Mouse (Mus musculus) stomach, embryonic 15.5 days (tissue): ENCODE data around the gene Tmem182. TPM values are rescaled to one million over a fixed set of nuclear protein-coding genes. Genes with fewer than 3 reads are reported as not detected.

ENCODE experiments used
- ATAC-seq: fragments of 200-750 bp; cut with Nextera tagmentation; 2 replicates; pipeline ENCODE4 v1.8.0; 2017; ENCODE audit warnings: low read depth, moderate number of reproducible peaks, moderate TSS enrichment; ENCODE audit not compliant: insufficient read depth, low FRiP score
- H3K27ac ChIP-seq: fragments of 300-500 bp; sonication (generic); 2 replicates; pipeline ENCODE4 v1.5.1; 2015; ENCODE audit warnings: mild to moderate bottlenecking, inconsistent platforms
- H3K27me3 ChIP-seq: fragments of 300-500 bp; sonication (generic); replicated peaks from 2 replicates; pipeline ENCODE4 v1.6.1; 2015; ENCODE audit warnings: inconsistent platforms
- H3K36me3 ChIP-seq: fragments of 300-500 bp; sonication (generic); 2 replicates; pipeline ENCODE4 v1.6.1; 2015; ENCODE audit warnings: inconsistent platforms
- H3K4me1 ChIP-seq: fragments of 300-500 bp; sonication (generic); 2 replicates; pipeline ENCODE4 v1.6.1; 2015; ENCODE audit warnings: inconsistent platforms
- H3K4me2 ChIP-seq: fragments of 300-500 bp; sonication (generic); 2 replicates; pipeline ENCODE4 v1.6.1; 2015; ENCODE audit warnings: mild to moderate bottlenecking, inconsistent platforms
- H3K4me3 ChIP-seq: fragments of 300-500 bp; sonication (generic); replicated peaks from 2 replicates; pipeline ENCODE4 v1.5.1; 2015; ENCODE audit warnings: inconsistent platforms
- H3K9ac ChIP-seq: fragments of 300-500 bp; sonication (generic); 2 replicates; pipeline ENCODE4 v1.6.1; 2015; ENCODE audit warnings: inconsistent platforms
- H3K9me3 ChIP-seq: fragments of 300-500 bp; sonication (generic); 2 replicates; pipeline ENCODE4 v1.6.1; 2016; ENCODE audit warnings: inconsistent platforms
- WGBS: fragments of 180-500 bp; shearing (Covaris S2); methylation state at CpG from one replicate; pipeline ENCODE4 v1.1.7; 2015; 5-methylcytosine and 5-hydroxymethylcytosine counted together
- polyA plus RNA-seq: library from polyadenylated mRNA; unstranded; fragments of >200 nt; fragmentation: Nextera tagmentation; extraction: Ambion mirVana; gene quantifications from 2 replicates; pipeline ENCODE4 v1.2.1, GENCODE M21; 2015

The Tmem182 gene
- polyA plus RNA-seq, 1 experiment from 2014 or later: 0.18 TPM

DNA sequence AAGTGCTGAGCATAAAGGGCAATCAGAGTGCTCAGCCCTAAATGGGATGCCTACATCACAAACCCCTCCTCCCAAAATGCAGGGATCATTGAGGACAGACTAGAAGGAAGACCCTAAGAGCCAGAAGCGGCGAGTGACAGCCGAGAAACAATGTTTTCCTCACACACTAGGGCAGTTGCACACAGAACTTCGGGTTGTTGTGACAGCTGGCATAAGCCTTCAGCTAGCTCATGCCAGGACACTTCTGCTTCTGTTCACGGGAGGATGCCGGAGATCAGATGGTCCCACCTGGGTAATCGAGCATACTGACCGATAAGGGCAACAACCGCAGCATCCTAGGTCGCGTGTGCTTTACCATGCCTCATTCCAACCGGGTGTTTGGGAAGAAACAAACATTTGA lies 1.3 kb upstream of the Tmem182 start:
- Histone ChIP-seq H3K4me2 (no peak overlapping the region), H3K27me3 (no peaks in the 10 kb centered on the region), H3K9me3 (no peaks in the 10 kb centered on the region), H3K9ac (no peak overlapping the region), H3K4me3 (no peak overlapping the region), H3K27ac (no peak overlapping the region), H3K36me3 (no peaks in the 10 kb centered on the region), H3K4me1 (no peaks in the 10 kb centered on the region)
- ATAC-seq: no peak
- 93% methylated on average over 12 of the region's 12 CpGs for WGBS

DNA sequence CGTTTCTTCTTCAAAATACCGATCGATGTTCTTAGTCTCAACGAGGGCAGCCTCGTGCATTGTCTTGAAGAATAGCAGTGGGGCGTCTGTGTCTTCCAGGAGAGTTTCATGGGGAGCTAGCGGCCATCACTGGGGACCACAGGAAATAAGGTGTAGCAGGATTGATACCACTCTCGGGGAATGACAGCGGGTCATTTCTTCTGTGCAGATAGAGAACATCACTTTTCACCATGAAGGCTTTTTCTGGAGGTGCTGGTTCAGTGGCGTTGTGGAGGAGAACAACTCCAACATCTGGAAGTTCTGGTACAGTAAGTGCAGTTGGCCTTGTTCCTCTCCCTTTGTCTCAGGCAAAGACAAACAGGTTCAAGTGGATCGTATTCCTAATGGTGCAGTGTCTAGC lies 490 bp downstream of the Tmem182 start:
- Histone ChIP-seq H3K9ac (no peak overlapping the region), H3K9me3 (no peaks in the 10 kb centered on the region), H3K4me2 (no peak overlapping the region), H3K4me3 (no peak overlapping the region), H3K4me1 (no peaks in the 10 kb centered on the region), H3K36me3 (no peaks in the 10 kb centered on the region), H3K27ac (no peak overlapping the region), H3K27me3 (no peaks in the 10 kb centered on the region)
- ATAC-seq: no peak
- 91% methylated on average over 11 of the region's 11 CpGs for WGBS

DNA sequence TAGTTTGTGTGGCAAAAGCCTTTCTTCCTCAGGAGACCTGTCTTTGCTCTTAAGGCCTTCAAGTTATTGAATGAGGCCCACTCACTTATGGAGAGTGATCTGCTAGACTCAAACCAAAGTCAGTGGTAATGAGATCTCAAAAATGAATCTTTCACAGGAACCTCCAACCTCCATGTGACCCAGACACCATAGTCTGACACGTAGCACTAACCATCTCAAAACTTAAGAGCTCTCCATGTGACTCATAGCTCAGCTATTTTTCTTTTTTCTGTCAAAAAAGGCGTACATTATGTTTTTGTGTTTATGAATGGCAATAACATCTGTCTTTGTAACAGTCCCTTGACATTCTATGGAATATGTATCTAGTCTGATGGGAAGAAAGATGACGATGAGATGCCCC lies 3.2 kb downstream of the Tmem182 start:
- no peak for ATAC-seq
- Histone ChIP-seq H3K36me3 (no peaks in the 10 kb centered on the region), H3K27ac (no peak overlapping the region), H3K4me1 (no peaks in the 10 kb centered on the region), H3K9me3 (no peaks in the 10 kb centered on the region), H3K27me3 (no peaks in the 10 kb centered on the region), H3K4me2 (no peak overlapping the region), H3K9ac (no peak overlapping the region), H3K4me3 (no peak overlapping the region)
- WGBS: 76% methylated on average over 3 of the region's 3 CpGs

DNA sequence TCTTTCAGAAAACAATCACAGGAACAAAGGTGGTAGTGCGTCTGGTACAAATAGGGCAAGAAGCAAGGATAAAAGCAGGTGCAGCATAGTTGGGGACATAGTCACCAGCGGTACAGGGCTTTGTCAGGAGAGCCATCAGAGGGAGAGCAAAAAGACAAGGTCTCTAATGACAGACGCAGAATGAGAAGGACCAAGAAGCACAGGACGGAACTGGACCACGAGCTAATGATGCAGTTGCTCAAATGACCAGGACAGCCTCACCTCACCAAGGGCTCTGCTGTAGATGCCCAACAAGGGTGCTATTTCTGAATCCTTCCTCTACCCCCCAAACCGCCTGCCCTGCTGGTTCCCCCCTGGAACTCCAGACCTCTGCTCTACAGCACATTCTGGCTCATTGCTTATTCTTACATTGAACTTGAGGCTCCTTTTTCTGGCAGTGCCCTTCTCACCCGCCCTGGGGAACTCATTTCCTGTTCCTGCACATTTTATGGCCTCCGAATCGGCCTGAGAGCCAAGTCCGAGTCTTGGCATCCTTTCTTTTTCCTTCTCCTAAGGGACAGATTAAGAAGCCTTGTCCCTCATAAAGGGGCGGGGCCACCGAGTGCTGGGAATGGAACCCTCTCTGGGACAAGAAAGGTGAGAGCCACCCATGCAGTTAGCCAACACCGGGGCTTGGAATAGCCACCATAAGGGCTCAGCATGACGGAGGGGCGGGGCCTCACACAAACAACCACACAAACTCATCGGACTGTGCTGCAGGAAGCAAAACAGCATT lies 9.9 kb downstream of the Tmem182 start:
- Histone ChIP-seq H3K9me3 (no peaks in the 10 kb centered on the region), H3K4me1 (no peaks in the 10 kb centered on the region), H3K36me3 (no peaks in the 10 kb centered on the region), H3K4me3 (no peak overlapping the region), H3K27ac (no peak overlapping the region), H3K4me2 (no peak overlapping the region), H3K9ac (no peak overlapping the region), H3K27me3 (no peaks in the 10 kb centered on the region)
- 60% methylated on average over 16 of the region's 16 CpGs for WGBS
- no peak for ATAC-seq

DNA sequence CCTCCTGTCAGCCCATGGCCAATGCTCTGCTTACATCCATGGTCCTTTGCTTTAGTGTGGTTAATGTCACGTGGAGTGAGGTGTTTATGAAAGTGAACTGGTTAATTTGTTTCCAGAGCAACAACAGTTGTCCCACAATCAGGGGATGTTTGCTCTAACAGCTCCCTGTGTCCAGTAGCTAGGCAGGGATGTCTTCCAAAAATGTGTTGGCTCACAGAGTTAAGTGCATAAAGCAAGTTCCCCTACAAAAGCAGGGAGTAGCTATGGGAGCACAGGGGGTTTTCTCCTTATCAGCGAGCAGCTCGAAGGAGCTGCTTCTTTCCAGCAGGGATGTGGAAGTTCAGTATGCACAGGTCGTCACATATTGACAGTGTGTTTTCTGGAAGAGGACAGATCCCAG lies 19.1 kb downstream of the Tmem182 start:
- WGBS: 55% methylated on average over 4 of the region's 4 CpGs
- Histone ChIP-seq H3K4me2 (no peak overlapping the region), H3K27ac (no peak overlapping the region), H3K27me3 (no peaks in the 10 kb centered on the region), H3K4me3 (no peak overlapping the region), H3K9ac (no peak overlapping the region), H3K4me1 (no peaks in the 10 kb centered on the region), H3K9me3 (no peaks in the 10 kb centered on the region), H3K36me3 (no peaks in the 10 kb centered on the region)
- no peak for ATAC-seq

DNA sequence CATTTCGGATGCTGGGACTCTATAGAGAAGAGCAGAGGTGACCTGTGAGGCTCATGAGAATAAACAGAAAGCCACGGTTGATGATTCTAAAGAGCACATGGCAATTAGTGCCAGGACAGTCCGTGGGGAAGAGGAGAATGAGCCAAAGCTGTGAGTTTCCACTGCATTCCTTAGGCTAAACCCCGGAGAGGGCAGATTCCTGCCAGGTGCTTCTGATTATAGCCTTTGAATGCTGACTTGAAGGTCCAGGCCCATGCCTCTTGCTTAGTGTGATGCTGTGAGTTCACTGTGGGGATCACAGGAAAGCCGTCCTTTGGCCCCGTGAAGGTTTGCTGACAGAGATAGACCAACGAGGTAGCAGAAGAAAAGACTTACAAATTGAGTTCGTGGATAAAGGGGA lies 19.5 kb downstream of the Tmem182 start:
- no peak for ATAC-seq
- Histone ChIP-seq H3K9ac (no peak overlapping the region), H3K4me2 (no peak overlapping the region), H3K27me3 (no peaks in the 10 kb centered on the region), H3K9me3 (no peaks in the 10 kb centered on the region), H3K4me3 (no peak overlapping the region), H3K4me1 (no peaks in the 10 kb centered on the region), H3K36me3 (no peaks in the 10 kb centered on the region), H3K27ac (no peak overlapping the region)
- WGBS: 57% methylated on average over 8 of the region's 8 CpGs

DNA sequence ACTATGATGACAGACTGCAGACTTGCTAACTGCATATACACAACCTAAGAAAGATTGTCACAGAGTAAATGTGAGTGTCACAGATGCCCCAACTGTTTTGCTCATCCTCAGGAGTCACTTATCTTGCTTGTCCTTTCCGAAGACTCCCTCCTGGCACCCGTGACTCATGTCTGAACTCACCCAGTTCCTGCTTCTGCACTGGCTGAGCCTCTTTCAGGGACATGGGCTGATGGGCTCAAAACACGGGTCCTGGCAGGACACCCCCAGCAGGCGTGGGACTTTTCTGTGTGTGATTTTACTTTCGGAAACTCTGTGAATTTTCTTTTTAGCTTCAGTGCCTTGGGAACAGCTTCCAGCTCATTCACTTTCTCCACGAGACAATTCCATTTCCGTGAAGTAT lies 20.4 kb downstream of the Tmem182 start:
- no peak overlapping the region for H3K9ac ChIP-seq
- WGBS: 76% methylated on average over 7 of the region's 7 CpGs
- no peak overlapping the region for H3K4me2 ChIP-seq
- no peaks in the 10 kb centered on the region for H3K36me3 ChIP-seq
- H3K27me3 ChIP-seq: no peaks in the 10 kb centered on the region
- no peaks in the 10 kb centered on the region for H3K4me1 ChIP-seq
- H3K4me3 ChIP-seq: no peak overlapping the region
- no peaks in the 10 kb centered on the region for H3K9me3 ChIP-seq
- H3K27ac ChIP-seq: no peak overlapping the region
- ATAC-seq: no peak

DNA sequence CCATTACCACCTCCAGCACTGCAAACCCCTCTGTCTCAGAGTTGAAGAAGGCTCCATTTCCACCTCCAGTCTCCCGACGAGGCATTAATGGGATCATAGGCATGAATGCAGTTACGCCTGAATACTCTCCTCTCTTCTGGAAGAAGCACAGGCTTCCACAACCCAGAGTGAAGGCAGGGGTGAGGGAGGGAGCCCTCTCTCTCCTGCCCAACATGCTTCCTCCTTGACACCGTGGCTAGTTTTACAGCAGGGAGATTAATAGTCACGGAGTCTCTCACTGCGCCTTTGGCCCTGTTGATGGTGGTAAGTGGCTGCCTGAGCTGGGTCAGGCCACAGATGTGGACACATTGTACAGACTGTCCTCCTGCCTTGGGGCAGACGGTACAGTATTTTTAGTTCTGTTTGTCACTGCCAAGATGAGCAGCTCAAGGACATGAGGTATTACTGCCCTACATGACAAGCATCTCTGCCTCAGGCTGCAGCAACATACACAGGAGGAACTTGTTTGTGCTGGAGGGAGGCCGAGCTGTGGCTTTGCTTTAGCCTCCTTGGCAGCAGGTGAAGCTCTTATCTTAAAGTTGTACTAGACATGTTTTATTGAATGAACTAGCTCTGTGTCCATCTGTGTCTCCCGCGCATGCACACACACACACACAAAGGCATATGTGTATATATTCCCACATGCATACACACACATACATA lies 24.0 kb downstream of the Tmem182 start:
- H3K4me2 ChIP-seq: no peak overlapping the region
- WGBS: 63% methylated on average over 10 of the region's 10 CpGs
- H3K36me3 ChIP-seq: no peaks in the 10 kb centered on the region
- no peak overlapping the region for H3K4me3 ChIP-seq
- no peak overlapping the region for H3K9ac ChIP-seq
- no peaks in the 10 kb centered on the region for H3K9me3 ChIP-seq
- ATAC-seq: no peak
- H3K4me1 ChIP-seq: no peaks in the 10 kb centered on the region
- no peak overlapping the region for H3K27ac ChIP-seq
- H3K27me3 ChIP-seq: no peaks in the 10 kb centered on the region

DNA sequence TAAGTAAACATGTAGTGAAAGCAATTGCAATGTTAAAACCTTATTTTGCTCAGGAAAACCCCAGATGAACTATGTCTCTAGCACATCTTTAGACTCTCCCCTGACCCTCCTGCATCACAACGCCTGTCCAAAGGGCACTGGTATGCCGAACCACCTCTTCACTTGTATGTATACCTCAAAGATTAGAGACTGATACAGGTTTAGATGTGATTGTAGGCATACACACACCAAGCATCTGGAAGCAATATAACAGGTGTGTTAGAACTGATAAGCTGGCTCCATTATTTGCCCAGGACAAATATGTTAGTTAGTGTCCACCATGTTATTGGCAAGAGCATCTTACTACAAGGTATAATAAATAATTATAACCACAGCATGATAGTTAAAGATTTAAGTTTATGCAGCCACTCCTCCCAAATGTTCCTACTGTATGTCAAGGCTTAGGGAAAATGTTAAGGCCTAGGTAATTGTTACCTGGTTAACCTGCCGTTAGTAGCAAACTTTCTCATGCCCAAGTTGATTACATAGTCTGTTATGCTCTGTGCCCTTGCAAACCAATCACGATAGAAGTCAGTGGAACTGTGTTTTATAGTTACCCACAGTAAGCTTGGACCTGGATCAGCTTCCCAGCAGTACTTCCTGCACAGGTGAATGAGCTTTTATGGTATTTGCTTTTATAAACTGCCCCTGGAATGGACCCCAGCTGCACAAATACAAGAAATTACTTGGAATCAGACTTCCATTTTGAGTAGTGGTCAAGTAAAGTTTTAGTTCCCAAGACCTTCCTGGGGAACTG lies 25.5 kb downstream of the Tmem182 start:
- Histone ChIP-seq H3K4me3 (no peak overlapping the region), H3K9me3 (no peaks in the 10 kb centered on the region), H3K4me1 (no peaks in the 10 kb centered on the region), H3K27me3 (no peaks in the 10 kb centered on the region), H3K27ac (no peak overlapping the region), H3K4me2 (no peak overlapping the region), H3K9ac (no peak overlapping the region), H3K36me3 (no peaks in the 10 kb centered on the region)
- WGBS: 77% methylated on average over 4 of the region's 4 CpGs
- no peak for ATAC-seq

DNA sequence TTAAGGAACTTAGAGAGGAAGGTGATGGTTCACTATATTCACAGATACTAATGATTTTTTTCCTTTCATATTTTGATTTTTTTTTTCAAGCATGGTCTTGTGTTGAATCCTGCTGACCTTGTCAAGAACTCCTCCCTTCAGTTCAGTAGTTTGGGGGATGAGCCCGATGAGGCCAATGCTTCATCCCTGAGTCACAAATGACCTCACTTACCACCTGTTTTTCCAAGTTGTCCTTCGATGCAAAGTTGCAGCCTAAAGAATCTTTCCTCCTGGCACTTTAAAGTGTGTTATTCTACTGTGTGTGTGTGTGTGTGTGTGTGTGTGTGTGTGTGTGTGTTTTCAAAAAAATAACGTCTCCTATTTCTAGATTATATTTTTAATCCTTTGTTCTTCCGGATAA lies 30.1 kb downstream of the Tmem182 start:
- ATAC-seq: no peak
- Histone ChIP-seq H3K9me3 (no peaks in the 10 kb centered on the region), H3K36me3 (no peaks in the 10 kb centered on the region), H3K4me3 (no peak overlapping the region), H3K9ac (no peak overlapping the region), H3K27me3 (no peaks in the 10 kb centered on the region), H3K4me2 (no peak overlapping the region), H3K4me1 (no peaks in the 10 kb centered on the region), H3K27ac (no peak overlapping the region)
- WGBS: 67% methylated on average over 4 of the region's 4 CpGs

DNA sequence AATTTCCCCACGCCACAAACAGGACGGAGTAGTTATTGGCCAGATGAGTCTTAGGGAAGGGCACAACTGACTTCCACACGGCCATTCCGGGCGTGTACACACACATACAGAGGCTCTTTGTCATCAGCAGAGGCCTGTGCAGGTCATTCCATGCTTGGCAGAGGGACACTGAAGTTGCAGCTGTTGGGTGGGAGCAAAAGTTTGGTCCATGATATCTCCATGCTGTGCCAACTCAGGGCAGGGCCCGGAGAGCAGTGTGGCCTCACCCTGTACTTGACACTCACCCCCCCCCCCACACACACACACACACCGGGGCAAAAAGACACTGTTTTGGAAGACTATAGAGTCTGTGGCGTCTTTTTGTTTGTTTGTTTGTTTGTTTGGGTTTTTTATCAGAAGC lies 35.2 kb downstream of the Tmem182 start:
- Histone ChIP-seq H3K9ac (no peak overlapping the region), H3K9me3 (no peaks in the 10 kb centered on the region), H3K27ac (no peak overlapping the region), H3K4me1 (no peaks in the 10 kb centered on the region), H3K4me3 (no peak overlapping the region), H3K36me3 (no peaks in the 10 kb centered on the region), H3K4me2 (no peak overlapping the region), H3K27me3 (no peaks in the 10 kb centered on the region)
- ATAC-seq: no peak
- 78% methylated on average over 8 of the region's 8 CpGs for WGBS
